Mouse (Mus musculus) urinary bladder, adult 18-20 months (tissue): Measurements from ENCODE around the gene Esp22.
"Not testable (repeated sequence)": the region's sequence is repeated elsewhere in the genome, so short reads cannot be mapped to it uniquely, and the experiment has no call there.

Experiments
- DNase-seq, 2 experiments: peaks; one replicate each; pipeline ENCODE4 v3.0.0; 2022; ENCODE audit warnings: low spot score in 2 of 2, mixed read lengths in 2 of 2

The Esp22 gene

DNA sequence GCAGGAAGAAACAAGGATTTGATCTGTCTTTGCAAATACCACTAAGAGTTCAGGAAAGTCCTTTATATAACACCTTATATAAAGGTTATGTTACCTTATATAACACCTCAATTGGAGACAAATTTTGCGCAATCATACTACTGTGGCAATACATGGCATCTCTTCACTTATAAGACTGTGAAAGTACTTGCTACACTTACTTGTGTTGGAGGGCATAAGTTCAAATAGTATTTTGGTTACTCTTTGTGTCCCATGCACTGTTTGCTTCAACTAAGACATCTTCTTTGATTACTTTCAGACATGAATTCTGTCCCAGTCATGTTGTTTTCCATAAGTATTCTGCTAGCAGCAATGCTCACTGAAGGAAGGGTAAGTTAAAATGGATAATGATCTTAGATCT is at the start of gene Esp22:
Esp22 (plus strand) TSS at position 301 of the 400 bp plus-strand sequence.
- DNase-seq = no peak

DNA sequence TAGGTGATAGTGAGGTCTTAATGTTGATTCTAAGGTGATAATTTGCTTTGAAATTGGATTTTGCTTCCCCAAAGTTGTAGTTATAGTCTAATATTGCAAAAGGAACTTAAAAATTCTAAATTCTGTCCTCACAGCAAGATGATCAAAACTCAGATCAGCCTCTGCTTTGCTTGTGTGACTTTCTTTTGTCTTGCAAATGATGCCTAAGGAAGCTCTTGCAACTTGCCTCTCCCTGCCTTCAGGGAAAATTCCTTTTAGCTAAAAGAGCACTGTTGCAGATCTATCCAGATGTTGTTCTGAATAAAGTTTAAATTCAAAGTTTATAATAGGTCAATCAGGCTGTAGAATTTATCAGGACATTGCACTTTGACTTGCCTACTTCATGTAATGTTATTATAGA is 31.5 kb upstream of the Esp22 start:
- no peak for DNase-seq

DNA sequence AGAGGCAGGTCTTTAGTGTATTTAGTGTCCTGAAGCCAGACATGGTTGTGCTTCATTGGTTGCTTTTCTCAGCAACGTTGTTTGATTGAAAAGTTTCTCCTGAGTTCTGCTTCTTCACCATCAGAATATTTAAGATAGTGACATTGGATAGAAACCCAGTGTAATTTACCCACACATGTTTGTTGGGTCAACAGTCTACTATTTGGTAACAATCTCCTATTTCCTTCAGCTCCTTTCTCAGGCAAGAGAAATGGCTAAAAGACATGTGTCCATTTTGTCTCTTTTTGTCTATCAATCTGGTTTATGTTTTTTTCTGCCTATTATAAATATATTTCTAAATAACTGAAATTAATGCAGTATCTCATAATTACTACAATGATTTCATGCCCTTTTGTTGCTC is 18.2 kb upstream of the Esp22 start, which contains the start of gene Esp23:
Esp23 (minus strand) TSS at position 101 of the 400 bp plus-strand sequence.
- DNase-seq = no peak

DNA sequence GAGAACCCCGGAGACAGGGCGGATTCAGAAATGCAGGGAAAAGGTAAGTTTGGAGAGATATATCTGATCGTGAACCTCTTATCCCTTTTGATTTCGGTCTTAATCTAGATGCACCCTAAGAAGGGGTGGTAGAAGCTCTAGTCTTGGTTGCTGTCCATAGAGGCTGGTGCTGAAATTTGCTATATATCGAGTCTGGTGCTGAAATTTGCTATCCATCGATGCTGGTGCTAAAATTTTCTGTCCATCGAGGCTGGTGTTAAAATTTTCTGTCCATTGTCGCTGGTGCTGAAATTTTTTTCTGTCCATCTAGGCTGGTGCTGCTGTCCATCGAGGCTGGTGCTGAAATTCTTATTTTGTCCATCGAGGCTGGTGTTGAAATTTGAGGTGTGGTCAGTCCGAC is 12.0 kb downstream of the Esp22 start:
- DNase-seq = not testable (repeated sequence)

- not testable (repeated sequence) for DNase-seq
Observed at GRCm38 (mm10) chr17:39129156-39129555, 34.0 kb downstream of the Esp22 start.
